Mouse (Mus musculus): Measurements from ENCODE around the gene Otop3.

DNA sequence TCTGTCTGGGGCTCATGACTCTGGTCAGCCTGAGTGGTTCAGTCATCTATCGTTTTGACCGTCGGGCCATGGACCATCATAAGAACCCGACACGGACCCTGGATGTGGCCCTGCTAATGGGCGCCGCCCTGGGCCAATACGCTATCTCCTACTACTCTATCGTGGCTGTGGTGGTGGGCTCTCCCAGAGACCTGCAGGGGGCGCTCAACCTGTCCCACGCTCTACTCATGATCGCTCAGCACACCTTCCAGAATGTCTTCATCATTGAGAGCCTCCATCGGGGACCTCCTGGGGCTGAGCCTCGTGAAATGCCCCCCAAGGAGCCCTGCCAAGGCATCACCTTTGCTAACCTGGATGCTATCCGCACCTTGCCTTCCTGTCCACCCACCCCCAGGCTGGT, 5.2 kb upstream of the Otop3 start:
- TF ChIP-seq GATA1 (IDR thresholded peaks at IDR 0.05; ENCODE audit: low read length) (no peak), TAL1 (IDR thresholded peaks at IDR 0.05; ENCODE audit: low read length) (no peak)
